Mouse (Mus musculus) layer of hippocampus, postnatal 36 days (tissue): Measurements from ENCODE around the gene Cpa1. TPM values are rescaled to one million over a fixed set of nuclear protein-coding genes. Genes with fewer than 3 reads are reported as not detected.

Source experiments
- DNase-seq, 2 experiments: peaks; one replicate each; pipeline ENCODE4 v3.0.0; 2022
- total RNA-seq, 2 experiments: library from RNA; stranded (reverse); gene quantifications; 2 replicates each; pipeline ENCODE4 v1.2.3; 2021

The Cpa1 gene
- total RNA-seq, 2 experiments from 2014 or later, result not detected

- no peak for DNase-seq
These were observed 17.0 kb upstream of the Cpa1 start for GRCm38 (mm10) chr6:30621986-30622389.

- no peak for DNase-seq
These were observed 14.3 kb upstream of the Cpa1 start for GRCm38 (mm10) chr6:30624763-30625162.

GRCm38 (mm10) chr6:30628152-30628551 lies 10.9 kb upstream of the Cpa1 start:
- peak; percentile 30 to 51 for DNase-seq

GRCm38 (mm10) chr6:30629989-30630388 lies 9.0 kb upstream of the Cpa1 start:
- DNase-seq, result no peak

- no peak for DNase-seq
These were observed 3.6 kb upstream of the Cpa1 start for GRCm38 (mm10) chr6:30635361-30635862.

- no peak for DNase-seq
These were observed 2.7 kb upstream of the Cpa1 start for GRCm38 (mm10) chr6:30636186-30636842.

DNA sequence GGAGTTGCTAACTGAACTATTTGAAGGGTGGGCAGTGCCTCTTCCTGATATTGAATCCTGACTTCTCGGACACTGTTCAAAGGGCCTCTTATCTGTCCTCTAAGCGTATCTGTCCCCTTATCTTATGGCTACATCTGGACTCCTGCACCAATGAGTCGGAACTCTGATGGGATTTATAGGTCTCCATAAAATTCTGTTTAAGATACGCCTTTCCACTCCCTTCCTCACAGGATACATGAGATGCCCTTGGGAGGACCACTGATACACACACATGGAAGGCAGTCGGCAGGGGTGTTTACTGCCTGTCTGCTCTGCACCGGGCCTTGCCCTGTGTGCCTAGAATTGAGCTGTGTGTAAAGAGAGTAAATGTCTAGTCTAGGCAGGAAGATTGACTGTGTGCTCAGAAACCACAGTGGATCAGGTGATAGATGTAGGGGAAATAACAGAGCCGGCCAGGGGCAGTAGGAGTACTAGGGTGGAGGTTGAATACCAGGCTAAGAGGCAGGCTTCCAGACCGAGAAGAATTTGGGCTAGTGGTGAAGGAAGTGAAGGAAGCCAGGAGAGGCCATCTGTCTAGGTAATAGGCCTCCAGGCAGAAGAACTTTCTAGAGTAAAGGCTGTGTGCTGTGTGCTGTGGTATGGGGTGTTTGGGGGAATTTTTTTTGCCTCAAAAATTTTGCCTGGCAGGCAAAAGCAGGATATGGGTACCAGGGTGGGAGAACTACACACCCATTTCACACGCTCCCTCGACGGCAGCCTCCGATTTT lies 4.9 kb downstream of the Cpa1 start:
- no peak for DNase-seq

- no peak for DNase-seq
These were observed 5.4 kb downstream of the Cpa1 start for GRCm38 (mm10) chr6:30644462-30644861.

GRCm38 (mm10) chr6:30645379-30645778 lies 6.4 kb downstream of the Cpa1 start:
- DNase-seq, result no peak

- DNase-seq, result no peak
These were observed 10.8 kb downstream of the Cpa1 start for GRCm38 (mm10) chr6:30649651-30650296.

GRCm38 (mm10) chr6:30652425-30653188 lies 13.6 kb downstream of the Cpa1 start:
- DNase-seq, result no peak

GRCm38 (mm10) chr6:30653518-30653917 lies 14.5 kb downstream of the Cpa1 start:
- no peak for DNase-seq

- DNase-seq, result no peak
These were observed 15.4 kb downstream of the Cpa1 start for GRCm38 (mm10) chr6:30654402-30654859.

DNA sequence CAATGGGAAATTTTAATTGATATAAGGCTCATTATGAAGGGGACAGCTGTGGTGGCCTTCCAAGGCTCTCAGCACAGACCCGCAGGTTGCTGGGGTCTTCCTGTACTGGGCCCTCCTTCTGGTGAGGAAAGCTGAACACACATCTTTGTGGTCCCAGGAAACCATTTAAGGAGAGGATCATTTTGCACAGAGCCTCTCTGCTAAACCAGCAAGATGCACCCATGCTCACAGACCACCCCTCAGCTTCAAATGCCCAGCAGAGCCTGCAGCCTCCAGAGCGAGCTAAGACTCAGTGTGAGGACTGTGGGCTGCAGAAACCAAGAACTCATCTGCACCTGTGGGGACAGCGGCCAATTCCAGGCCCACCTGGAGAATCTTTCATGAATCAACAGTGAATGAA lies 15.9 kb downstream of the Cpa1 start:
- DNase-seq, result no peak

- no peak for DNase-seq
These were observed 18.3 kb downstream of the Cpa1 start for GRCm38 (mm10) chr6:30657279-30657678.

DNA sequence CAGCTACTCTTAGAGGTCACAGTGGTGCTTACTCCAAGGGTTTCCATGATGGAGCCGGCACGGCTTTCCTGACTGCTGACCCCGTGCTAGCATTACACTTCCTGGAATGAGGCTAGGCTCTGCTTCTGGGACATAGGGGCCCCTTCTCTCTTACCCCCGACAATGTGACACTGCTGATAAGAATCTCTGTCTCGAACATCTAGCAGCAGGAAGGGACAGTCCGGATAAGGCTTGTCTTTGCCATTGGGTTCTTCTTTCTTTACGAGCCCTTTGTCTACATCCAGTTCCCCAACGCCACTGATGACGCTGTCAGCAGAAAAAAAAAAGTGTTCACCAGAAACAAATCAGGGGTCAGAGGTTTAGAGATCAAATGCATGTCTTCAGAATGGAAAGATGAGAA lies 19.6 kb downstream of the Cpa1 start:
- no peak for DNase-seq

DNA sequence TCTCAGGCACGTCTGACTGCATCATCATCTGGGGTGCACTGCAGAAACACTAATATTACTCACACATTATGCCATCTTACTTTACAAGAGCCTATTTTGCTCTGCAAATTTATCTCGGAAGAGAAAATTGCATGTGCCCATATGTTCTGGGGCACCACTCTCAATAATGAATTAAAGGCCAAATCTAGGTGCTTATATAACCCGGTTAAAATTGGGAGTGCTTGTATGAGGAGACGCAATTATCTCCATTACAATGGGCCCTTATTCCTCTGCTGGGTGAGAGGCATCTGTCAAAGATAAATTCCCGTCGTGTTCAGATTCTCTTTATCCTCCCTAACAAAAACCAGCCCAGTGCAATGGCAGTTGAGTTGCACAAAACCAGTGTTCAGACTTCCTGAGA lies 25.8 kb downstream of the Cpa1 start:
- DNase-seq, result no peak

DNA sequence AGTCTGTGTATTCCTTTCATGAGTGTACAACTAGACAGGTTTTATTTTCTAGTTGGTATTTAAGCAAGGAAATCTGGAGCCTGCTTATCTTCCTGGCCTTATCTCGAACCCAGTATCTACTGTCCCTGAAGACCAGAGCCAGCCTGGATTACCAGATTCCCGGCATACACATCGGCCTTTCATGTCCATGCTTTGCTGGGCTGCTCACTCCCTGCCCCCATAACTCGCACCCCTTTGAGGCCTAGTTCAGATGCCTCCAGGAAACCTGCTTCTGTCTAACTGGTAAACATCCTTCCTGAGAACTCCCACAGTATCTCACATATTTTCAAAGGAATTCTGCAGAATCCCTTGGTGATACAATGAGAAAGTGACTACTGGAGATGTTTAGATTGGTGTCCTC lies 26.3 kb downstream of the Cpa1 start:
- no peak for DNase-seq

- no peak for DNase-seq
These were observed 27.0 kb downstream of the Cpa1 start for GRCm38 (mm10) chr6:30666043-30666442.

- DNase-seq, result no peak
These were observed 28.6 kb downstream of the Cpa1 start for GRCm38 (mm10) chr6:30667585-30667984.

DNA sequence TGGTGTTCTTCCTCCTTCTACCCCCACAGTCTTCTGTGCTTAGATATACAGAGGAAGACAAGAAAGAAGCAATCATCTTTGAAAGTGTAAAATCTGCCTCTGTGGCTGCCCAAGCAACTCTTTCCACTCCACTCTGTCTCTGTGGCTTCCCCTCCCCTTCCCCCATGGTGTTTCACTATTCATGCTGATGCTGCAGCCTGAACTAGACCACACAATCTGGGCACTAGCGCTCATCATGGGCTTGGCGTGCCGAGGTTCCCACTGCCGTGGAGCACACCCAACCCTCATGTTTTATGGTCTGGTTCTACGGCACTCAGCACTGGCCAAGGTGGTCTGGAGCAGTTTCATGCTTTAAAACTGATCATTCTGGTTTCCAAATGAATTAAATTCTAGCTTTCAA lies 32.7 kb downstream of the Cpa1 start:
- DNase-seq, result no peak

GRCm38 (mm10) chr6:30673764-30674561 lies 34.9 kb downstream of the Cpa1 start:
- DNase-seq, result no peak
